Mouse (Mus musculus) pancreas, adult 10 weeks (tissue): ENCODE data around the gene Actr2. TPM values are rescaled to one million over a fixed set of nuclear protein-coding genes. Genes with fewer than 3 reads are reported as not detected.

ENCODE experiments used
- polyA plus RNA-seq: library from polyadenylated mRNA; stranded (reverse); fragments of 350-450 nt; fragmentation: Illumina TruSeq; extraction: RNeasy Lipid Tissue Mini Kit (QIAGEN cat#74804); gene quantifications from one replicate; pipeline ENCODE4 v1.2.3, GENCODE M21; 2015; ENCODE audit warnings: low read depth, low replicate concordance; ENCODE audit not compliant: insufficient read depth

Actr2 gene
- polyA plus RNA-seq: 16.6 TPM

GRCm38 (mm10) chr11:20112741-20113480 is at the start of gene Actr2:
Gene Actr2 (minus strand): TSS chr11:20112913.

Other genes with a start within 250 kb of the Actr2 start
- gene Spred2, start 188.5 kb downstream of the Actr2 start, polyA plus RNA-seq: 3.8 TPM
- gene Rab1a, start 88.5 kb upstream of the Actr2 start, polyA plus RNA-seq: 31.1 TPM
- 4.2 TPM for gene Cep68, start 136.5 kb upstream of the Actr2 start, polyA plus RNA-seq
- gene Slc1a4, start 219.8 kb upstream of the Actr2 start, polyA plus RNA-seq: 6.9 TPM